Mouse (Mus musculus) liver, embryonic 14.5 days (tissue): ENCODE data around the gene Gaa. TPM values are rescaled to one million over a fixed set of nuclear protein-coding genes. Genes with fewer than 3 reads are reported as not detected.

Source experiments
- ATAC-seq: fragments of 200-750 bp; cut with Nextera tagmentation; 2 replicates; pipeline ENCODE4 v1.8.0; 2017; ENCODE audit warnings: moderate number of reproducible peaks, mild to moderate bottlenecking, moderate library complexity; ENCODE audit not compliant: insufficient read depth
- DNase-seq, 3 experiments: peaks; one replicate each; pipeline ENCODE4 v3.0.0-alpha.2; 2012 to 2013; ENCODE audit warnings: low read depth in 3 of 3, low spot score in 3 of 3
- H3K27ac ChIP-seq: fragments of 300-500 bp; sonication (generic); 2 replicates; pipeline ENCODE4 v1.5.1; 2014; ENCODE audit warnings: moderate library complexity, mild to moderate bottlenecking, control low read depth, inconsistent platforms
- H3K27me3 ChIP-seq: fragments of 300-500 bp; sonication (generic); 2 replicates; pipeline ENCODE4 v1.6.1; 2014; ENCODE audit warnings: mild to moderate bottlenecking, low read length, moderate library complexity; ENCODE audit not compliant: control insufficient read depth, insufficient read depth
- H3K36me3 ChIP-seq: fragments of 300-500 bp; sonication (generic); replicated peaks from 2 replicates; pipeline ENCODE4 v1.6.1; 2014; ENCODE audit warnings: low read depth; ENCODE audit not compliant: control insufficient read depth, insufficient read depth
- H3K4me1 ChIP-seq, 2 experiments: fragments of 200-500 bp in 1 of 2; fragments of 300-500 bp in 1 of 2; sonication (generic) in 1 of 2; replicated peaks; 2 replicates each; pipeline ENCODE4 v1.6.1; 2012 to 2014; ENCODE audit warnings: antibody characterized with exemption in 1 of 2, inconsistent platforms in 1 of 2, low read length in 1 of 2; ENCODE audit not compliant: control insufficient read depth in 2 of 2, insufficient read depth in 2 of 2
- H3K4me2 ChIP-seq: fragments of 300-500 bp; sonication (generic); 2 replicates; pipeline ENCODE4 v1.6.1; 2014; ENCODE audit warnings: low read depth, mild to moderate bottlenecking, control low read depth, moderate library complexity
- H3K4me3 ChIP-seq, 2 experiments: fragments of 200-500 bp in 1 of 2; fragments of 300-500 bp in 1 of 2; sonication (generic) in 1 of 2; 2 replicates each; pipeline ENCODE4 v1.5.1; 2012 to 2014; ENCODE audit warnings: low read depth in 2 of 2, low read length in 2 of 2, mild to moderate bottlenecking in 2 of 2, control low read depth in 1 of 2, inconsistent platforms in 1 of 2, moderate library complexity in 1 of 2; ENCODE audit not compliant: insufficient read depth in 1 of 2
- H3K9ac ChIP-seq: fragments of 300-500 bp; sonication (generic); replicated peaks from 2 replicates; pipeline ENCODE4 v1.6.1; 2014; ENCODE audit warnings: mild to moderate bottlenecking, control low read depth, moderate library complexity
- H3K9me3 ChIP-seq: fragments of 300-500 bp; sonication (generic); 2 replicates; pipeline ENCODE4 v1.6.1; 2016; ENCODE audit warnings: low read length, mixed read lengths; ENCODE audit not compliant: control insufficient read depth
- CTCF ChIP-seq: IDR thresholded peaks from 2 replicates; pipeline ENCODE4 v1.5.1; 2016; ENCODE audit warnings: antibody characterized with exemption, low read depth, control low read depth
- EP300 ChIP-seq: IDR thresholded peaks from 2 replicates; pipeline ENCODE4 v1.6.1; 2016; ENCODE audit warnings: antibody characterized with exemption, low read depth
- WGBS: fragments of 180-500 bp; shearing (Covaris S2); extraction: QIAGEN DNeasy Blood & Tissue Kit; methylation state at CpG from one replicate; pipeline ENCODE4 v1.1.7; 2014; ENCODE audit not compliant: insufficient replicate concordance; 5-methylcytosine and 5-hydroxymethylcytosine counted together
- polyA plus RNA-seq, 2 experiments: library from polyadenylated mRNA; depleted of rRNA in 1 of 2; stranded (reverse) in 1 of 2; unstranded in 1 of 2; fragments of >200 nt; fragmentation: Nextera tagmentation in 1 of 2; extraction: Ambion mirVana in 1 of 2; gene quantifications; 2 replicates each; pipeline versions ENCODE4 v1.2.1 to v1.2.3; 2012 to 2014

Gaa gene
- polyA plus RNA-seq, 2 experiments, result 11.8 to 14.7 TPM

GRCm38 (mm10) chr11:119224926-119225325 is 42.8 kb upstream of the Gaa start:
- no peaks in the 10 kb centered on the region; a peak in 1 of 4 replicates for H3K4me1 ChIP-seq
- WGBS, result 72% methylated on average over 6 of the region's 6 CpGs
- H3K27me3 ChIP-seq, result peaks cover 27% of the 10 kb centered on the region
- H3K27ac ChIP-seq, result no peak overlapping the region
- no peak for DNase-seq
- TF ChIP-seq EP300 (no peak), CTCF (no peak)
- H3K36me3 ChIP-seq, result no peaks in the 10 kb centered on the region
- no peak for ATAC-seq
- H3K9me3 ChIP-seq, result no peaks in the 10 kb centered on the region
- H3K4me2 ChIP-seq, result no peak overlapping the region
- H3K9ac ChIP-seq, result no peak overlapping the region
- no peak overlapping the region for H3K4me3 ChIP-seq

GRCm38 (mm10) chr11:119225634-119226033 is 42.1 kb upstream of the Gaa start:
- Histone ChIP-seq H3K4me2 (no peak overlapping the region), H3K9me3 (no peaks in the 10 kb centered on the region), H3K9ac (no peak overlapping the region), H3K27ac (no peak overlapping the region), H3K4me1 (no peaks in the 10 kb centered on the region; a peak in 1 of 4 replicates), H3K36me3 (no peaks in the 10 kb centered on the region), H3K27me3 (peaks cover 29% of the 10 kb centered on the region), H3K4me3 (no peak overlapping the region)
- no peak for ATAC-seq
- no peak for DNase-seq
- no peak for TF ChIP-seq CTCF
- no peak for TF ChIP-seq EP300
- WGBS, result 69% methylated on average over 9 of the region's 9 CpGs

- Histone ChIP-seq H3K9ac (0 out of 2 replicates have a peak overlapping the region, but pooled peaks have one; percentile 1), H3K36me3 (no peaks in the 10 kb centered on the region), H3K4me3 (peak overlapping the region; percentile 52 to 53), H3K4me2 (peak overlapping the region; percentile 71), H3K9me3 (no peaks in the 10 kb centered on the region), H3K27me3 (peaks cover 29% of the 10 kb centered on the region), H3K4me1 (no peaks in the 10 kb centered on the region; a peak in 1 of 4 replicates), H3K27ac (no peak overlapping the region)
- no peak for TF ChIP-seq EP300
- TF ChIP-seq CTCF, result no peak
- 3% methylated on average over 12 of the region's 12 CpGs for WGBS
- ATAC-seq, result no peak
- no peak for DNase-seq
Measured at GRCm38 (mm10) chr11:119227591-119227990, 40.1 kb upstream of the Gaa start.

GRCm38 (mm10) chr11:119228091-119228781 is 39.5 kb upstream of the Gaa start, which contains the start of the genes Tbc1d16 and Ccdc40:
Gene Tbc1d16 (minus strand): TSS chr11:119228499.
Gene Ccdc40 (plus strand): TSS chr11:119228572.
- no peaks in the 10 kb centered on the region; a peak in 1 of 4 replicates for H3K4me1 ChIP-seq
- H3K9me3 ChIP-seq, result no peaks in the 10 kb centered on the region
- peak within 1 kb of the TSS; percentile 52 to 53 for H3K4me3 ChIP-seq
- H3K27ac ChIP-seq, result no peak within 1 kb of the TSS
- WGBS, result under 1% methylated on average over 66 of the region's 66 CpGs
- H3K4me2 ChIP-seq, result peak within 1 kb of the TSS; percentile 71
- ATAC-seq (peak; percentile 78), DNase-seq (peak; percentile 20 to 31 (median 28))
- 0 out of 2 replicates have a peak within 1 kb of the TSS, but pooled peaks have one; percentile 1 for H3K9ac ChIP-seq
- H3K27me3 ChIP-seq, result peaks cover 29% of the 10 kb centered on the region
- TF ChIP-seq CTCF (no peak), EP300 (no peak)
- no peaks in the 10 kb centered on the region for H3K36me3 ChIP-seq

GRCm38 (mm10) chr11:119228846-119229626 is 38.7 kb upstream of the Gaa start:
- no peak for TF ChIP-seq EP300
- TF ChIP-seq CTCF, result no peak
- H3K9me3 ChIP-seq, result no peaks in the 10 kb centered on the region
- H3K27me3 ChIP-seq, result peaks cover 29% of the 10 kb centered on the region
- H3K4me2 ChIP-seq, result peak overlapping the region; percentile 71
- H3K4me3 ChIP-seq, result peak overlapping the region; percentile 37 to 53; a peak in 3 of 4 replicates
- ATAC-seq (peak; percentile 57; the same call in 1 of the 2 replicates), DNase-seq (no peak)
- no peaks in the 10 kb centered on the region; a peak in 1 of 4 replicates for H3K4me1 ChIP-seq
- WGBS, result 3% methylated on average over 34 of the region's 34 CpGs
- H3K9ac ChIP-seq, result no peak overlapping the region
- no peak overlapping the region for H3K27ac ChIP-seq
- no peaks in the 10 kb centered on the region for H3K36me3 ChIP-seq
